Mouse (Mus musculus) gastrocnemius, postnatal 25 days (tissue): ENCODE data around the gene Trim62. TPM values are rescaled to one million over a fixed set of nuclear protein-coding genes. Genes with fewer than 3 reads are reported as not detected.

Source experiments
- DNase-seq: peaks from one replicate; pipeline ENCODE4 v3.0.0; 2022
- total RNA-seq, 2 experiments: library from RNA; stranded (reverse); gene quantifications; 1 replicate in 1 of 2; 2 replicates in 1 of 2; pipeline ENCODE4 v1.2.3; 2021

Gene Trim62
- total RNA-seq, 2 experiments from 2014 or later, result 0.59 to 0.88 TPM

- DNase-seq, result no peak
Measured at GRCm38 (mm10) chr4:128909378-128909831, 26.0 kb downstream of the Trim62 start.

DNA sequence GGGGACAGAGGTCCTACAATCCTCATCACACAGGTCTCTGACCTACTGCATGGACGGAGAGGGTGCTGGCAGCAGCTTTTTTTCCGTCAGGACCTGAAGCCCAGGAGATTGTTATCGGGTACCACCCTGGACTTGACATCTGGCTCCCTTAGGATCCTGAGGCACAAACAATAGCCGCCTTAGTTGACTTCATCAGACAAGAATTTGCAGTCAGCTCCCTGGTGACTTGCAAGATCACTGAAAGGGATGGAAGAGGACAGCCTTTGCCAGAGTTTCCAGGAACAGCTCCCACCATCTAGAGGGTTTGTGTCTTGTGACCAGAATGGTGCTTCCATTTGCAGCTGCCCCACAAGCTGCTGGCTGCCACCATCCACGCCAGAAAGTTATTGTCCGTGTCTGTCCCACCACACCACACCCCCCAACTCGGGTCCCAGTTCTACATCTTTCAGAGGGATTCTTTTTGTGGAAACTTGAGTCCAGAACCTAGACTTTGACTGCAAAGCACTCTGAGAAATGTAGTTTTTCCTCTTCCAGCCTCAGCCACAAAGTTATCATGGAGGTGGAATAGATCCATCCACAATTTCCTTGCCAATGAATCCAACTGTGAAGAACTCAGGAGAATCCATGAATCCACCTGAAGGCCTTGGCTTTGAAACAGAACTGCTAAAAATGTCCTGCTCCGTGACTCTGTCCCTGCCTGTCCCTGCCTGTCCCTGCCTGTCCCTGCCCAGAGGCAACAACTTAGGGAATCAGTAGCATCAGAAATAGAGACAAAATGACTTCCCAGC is 27.1 kb downstream of the Trim62 start:
- no peak for DNase-seq

GRCm38 (mm10) chr4:128912085-128912484 is 28.7 kb downstream of the Trim62 start:
- no peak for DNase-seq

- no peak for DNase-seq
Measured at GRCm38 (mm10) chr4:128913794-128914193, 30.4 kb downstream of the Trim62 start.

- DNase-seq, result no peak
Measured at GRCm38 (mm10) chr4:128917119-128917518, 33.7 kb downstream of the Trim62 start.

- no peak for DNase-seq
Measured at GRCm38 (mm10) chr4:128917756-128918155, 34.4 kb downstream of the Trim62 start.

- no peak for DNase-seq
Measured at GRCm38 (mm10) chr4:128918187-128918586, 34.8 kb downstream of the Trim62 start.

GRCm38 (mm10) chr4:128919106-128919505 is 35.7 kb downstream of the Trim62 start:
- no peak for DNase-seq

DNA sequence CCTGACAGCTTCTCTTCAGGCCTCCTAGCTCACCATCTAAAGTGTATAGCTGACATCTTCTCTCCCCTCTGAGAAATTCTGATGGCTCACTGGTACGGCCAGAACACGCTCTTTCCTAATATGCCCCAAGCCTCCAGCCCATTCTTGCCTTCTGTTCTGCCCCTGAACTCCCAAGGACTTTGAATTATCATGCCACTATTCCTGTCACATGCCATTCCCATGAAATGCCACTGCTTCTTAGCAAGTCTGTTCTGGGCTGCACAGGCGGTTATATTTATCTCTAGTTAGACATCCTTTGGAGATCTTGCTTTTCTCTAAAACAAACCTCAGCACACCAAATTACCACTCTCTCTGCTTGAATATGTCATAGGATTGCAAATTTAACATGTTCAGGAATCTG is 40.2 kb downstream of the Trim62 start:
- DNase-seq, result no peak

GRCm38 (mm10) chr4:128924841-128925606 is 41.6 kb downstream of the Trim62 start:
- DNase-seq, result peak; percentile 62

GRCm38 (mm10) chr4:128932783-128933182 is 49.4 kb downstream of the Trim62 start:
- DNase-seq, result no peak

GRCm38 (mm10) chr4:128935595-128935994 is 52.2 kb downstream of the Trim62 start:
- DNase-seq, result no peak

DNA sequence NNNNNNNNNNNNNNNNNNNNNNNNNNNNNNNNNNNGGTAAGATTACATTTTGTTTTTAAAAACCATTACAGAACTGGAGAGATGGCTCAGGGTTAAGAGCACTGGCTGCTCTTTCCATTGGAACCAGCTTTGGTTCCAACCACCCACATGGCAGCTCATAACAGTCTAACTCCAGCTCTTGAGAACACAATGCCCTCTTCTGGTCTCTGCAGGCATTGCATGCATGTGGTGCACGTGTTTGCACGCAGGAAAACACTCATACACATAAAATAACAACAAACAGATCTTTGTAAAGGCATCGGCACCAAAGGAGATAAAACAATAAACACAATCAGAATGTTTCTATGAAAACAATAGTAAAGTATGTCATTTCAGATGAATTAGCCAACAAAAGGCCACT is 59.0 kb downstream of the Trim62 start:
- no peak for DNase-seq

GRCm38 (mm10) chr4:128946736-128947135 is 63.4 kb downstream of the Trim62 start:
- DNase-seq, result no peak

DNA sequence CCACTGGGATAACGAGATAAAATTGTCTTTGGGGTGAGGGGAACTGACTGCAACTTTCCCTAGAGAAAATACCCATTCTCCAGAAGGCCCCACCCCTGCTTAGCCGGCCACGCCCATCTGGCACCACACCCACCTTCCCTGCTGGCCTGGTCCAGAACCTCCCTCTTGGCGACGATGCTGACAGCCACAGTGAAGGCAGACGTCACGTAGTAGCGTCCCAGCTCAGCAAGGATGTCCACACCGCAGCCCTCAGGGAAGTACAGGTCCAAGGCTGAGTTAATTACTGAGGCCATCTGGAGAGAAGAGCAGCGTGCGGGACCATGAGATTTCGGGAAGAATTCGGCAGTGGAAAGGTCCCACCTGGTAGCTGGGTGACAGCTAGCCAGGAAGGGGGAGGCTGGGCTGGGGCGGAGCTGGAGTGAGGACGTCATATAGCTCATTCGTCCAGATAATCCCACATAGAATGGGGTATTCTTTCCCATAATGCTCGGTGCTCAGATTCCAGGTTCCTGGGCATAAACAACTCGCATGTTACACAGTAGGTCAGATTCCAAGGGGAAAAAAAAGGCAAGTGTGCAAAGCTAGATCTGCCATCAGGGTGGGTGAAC is 64.0 kb downstream of the Trim62 start:
- no peak for DNase-seq

- DNase-seq, result no peak
Measured at GRCm38 (mm10) chr4:128948137-128948674, 64.8 kb downstream of the Trim62 start.

DNA sequence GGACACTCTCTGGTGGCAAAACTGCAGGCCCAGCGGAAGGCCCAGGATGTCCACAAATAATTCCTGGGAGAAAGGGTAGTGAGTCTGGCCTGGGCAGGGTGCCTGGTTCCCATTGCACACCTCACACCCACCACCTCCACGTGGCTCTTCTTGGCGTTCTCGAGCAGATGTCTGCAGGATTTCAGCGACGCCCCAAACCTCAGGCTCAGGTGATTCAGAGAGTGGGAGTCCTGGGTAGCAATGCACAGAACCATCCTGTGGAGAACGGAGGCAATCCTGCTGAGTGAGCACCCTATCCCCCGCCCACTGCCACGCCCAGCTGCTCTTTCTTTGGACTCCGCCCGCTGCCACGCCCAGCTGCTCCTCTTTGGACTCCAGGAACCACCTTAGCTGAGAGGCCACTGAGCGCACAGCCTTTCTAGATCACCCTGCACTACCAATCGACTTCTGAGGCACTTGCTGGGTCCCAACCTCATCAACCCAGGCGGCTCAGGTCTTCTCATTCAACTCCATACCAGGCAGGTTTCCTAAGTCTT is 66.2 kb downstream of the Trim62 start:
- no peak for DNase-seq

DNA sequence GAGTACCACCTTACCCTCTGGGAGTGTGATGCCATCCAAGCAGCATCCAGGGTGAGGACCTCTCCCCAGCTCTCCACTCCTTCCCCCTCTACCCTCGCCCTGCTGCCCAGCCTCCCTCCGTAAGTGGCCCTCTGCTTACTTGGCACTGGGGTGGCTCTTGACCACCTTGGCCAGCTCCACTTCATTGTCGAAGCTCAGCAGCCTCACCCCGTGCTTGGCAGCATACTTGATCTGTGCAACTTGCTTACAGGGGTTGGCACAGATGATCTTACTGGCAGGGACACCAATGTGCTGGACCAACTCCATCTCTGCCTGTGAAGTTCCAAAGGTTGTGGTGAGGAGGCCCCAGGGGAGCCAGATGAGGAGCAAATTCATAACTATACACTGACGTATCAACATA is 67.1 kb downstream of the Trim62 start:
- no peak for DNase-seq

GRCm38 (mm10) chr4:128953851-128954250 is 70.5 kb downstream of the Trim62 start:
- no peak for DNase-seq

DNA sequence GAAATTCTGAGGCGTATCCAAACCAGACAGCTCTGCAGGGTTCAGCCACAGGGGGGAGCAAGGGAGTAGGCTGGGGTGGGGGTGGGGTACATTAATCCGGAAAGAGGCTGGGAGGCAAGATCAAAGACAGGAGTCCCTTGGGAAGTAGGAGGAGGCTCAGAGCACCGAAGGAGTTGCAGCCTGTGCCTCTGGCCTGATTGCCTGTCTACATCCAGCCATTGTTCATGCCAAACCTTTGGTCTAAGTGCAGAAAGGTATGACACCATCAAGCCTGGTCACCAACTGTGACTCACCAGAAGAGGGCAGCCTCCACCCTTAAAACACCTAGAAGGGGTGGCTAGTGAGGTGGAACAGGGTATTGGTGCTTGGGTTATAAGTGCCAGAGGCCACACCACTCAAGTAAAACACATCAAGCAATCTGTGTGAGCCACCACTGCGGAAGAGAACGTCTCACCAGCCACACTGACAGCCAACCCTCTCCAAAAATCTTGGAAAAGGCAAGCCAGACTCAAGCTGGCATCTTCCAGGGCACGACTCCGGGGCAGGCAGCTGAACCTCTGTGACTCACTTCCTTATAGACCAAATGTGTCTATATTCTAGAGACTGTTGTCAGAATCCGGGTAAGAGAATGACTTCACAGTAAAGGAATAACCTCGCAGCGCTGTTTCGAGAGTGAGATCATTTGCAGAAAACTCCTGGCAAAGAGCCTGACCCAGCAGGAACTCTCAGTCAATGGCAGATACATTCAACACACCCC is 74.0 kb downstream of the Trim62 start:
- DNase-seq, result no peak

DNA sequence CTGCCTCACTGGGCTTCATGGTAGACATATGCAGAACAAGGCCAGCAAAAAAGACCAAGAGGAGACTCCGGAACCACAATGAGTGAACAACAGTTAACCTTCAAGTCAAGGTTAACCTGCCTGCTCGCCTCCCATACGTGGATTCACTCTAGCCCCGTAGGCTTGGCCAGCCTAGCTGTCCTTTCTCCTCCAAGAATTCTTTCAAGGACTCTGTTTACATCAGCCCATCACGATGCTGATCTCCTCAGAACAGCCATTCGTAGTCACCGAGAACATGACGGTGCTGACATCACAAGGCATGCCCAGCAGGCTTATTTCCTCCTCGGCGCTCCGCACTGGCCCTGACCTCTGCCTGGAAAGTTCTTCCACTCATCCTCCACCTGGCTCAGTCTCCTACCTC is 74.8 kb downstream of the Trim62 start:
- no peak for DNase-seq

- no peak for DNase-seq
Measured at GRCm38 (mm10) chr4:128958849-128959248, 75.5 kb downstream of the Trim62 start.
